Mouse (Mus musculus): Measurements from ENCODE around the gene Nmt1. TPM values are rescaled to one million over a fixed set of nuclear protein-coding genes. Genes with fewer than 3 reads are reported as not detected.

The Nmt1 gene
- 10 to 100 TPM; 44.4 to 52.7 (median 50.5) TPM for total RNA-seq (2022)

- DNase-seq (ENCODE audit: low spot score in 2 of 2): peak; percentile 89 to 91
Measured at GRCm38 (mm10) chr11:103028176-103028891, at the start of gene Nmt1, which contains the start of gene Dcakd. TSS of gene Nmt1 (plus strand) at chr11:103028190. TSS of gene Dcakd (minus strand) at chr11:103028333.

- no peak for DNase-seq (ENCODE audit: low spot score in 2 of 2)
Measured at GRCm38 (mm10) chr11:102981151-102981890, 46.7 kb upstream of the Nmt1 start.

GRCm38 (mm10) chr11:102984086-102984485, 43.9 kb upstream of the Nmt1 start:
- DNase-seq (ENCODE audit: low spot score in 2 of 2): no peak

GRCm38 (mm10) chr11:102984615-102985014, 43.4 kb upstream of the Nmt1 start:
- DNase-seq (ENCODE audit: low spot score in 2 of 2): no peak

GRCm38 (mm10) chr11:102985160-102985559, 42.8 kb upstream of the Nmt1 start:
- no peak for DNase-seq (ENCODE audit: low spot score in 2 of 2)

GRCm38 (mm10) chr11:102989641-102990151, 38.3 kb upstream of the Nmt1 start:
- no peak for DNase-seq (ENCODE audit: low spot score in 2 of 2)

- DNase-seq (ENCODE audit: low spot score in 2 of 2): peak in 1 of 2 experiments; percentile 28
Measured at GRCm38 (mm10) chr11:102990152-102990663, 37.8 kb upstream of the Nmt1 start.

- no peak for DNase-seq (ENCODE audit: low spot score in 2 of 2)
Measured at GRCm38 (mm10) chr11:102991681-102992080, 36.3 kb upstream of the Nmt1 start.

GRCm38 (mm10) chr11:102992940-102993339, 35.0 kb upstream of the Nmt1 start:
- peak in 1 of 2 experiments; percentile 36 for DNase-seq (ENCODE audit: low spot score in 2 of 2)

- no peak for DNase-seq (ENCODE audit: low spot score in 2 of 2)
Measured at GRCm38 (mm10) chr11:102993420-102994029, 34.5 kb upstream of the Nmt1 start.

GRCm38 (mm10) chr11:102994952-102995351, 33.0 kb upstream of the Nmt1 start:
- DNase-seq (ENCODE audit: low spot score in 2 of 2): no peak

GRCm38 (mm10) chr11:102996385-102996784, 31.6 kb upstream of the Nmt1 start:
- peak in 1 of 2 experiments; percentile 28 for DNase-seq (ENCODE audit: low spot score in 2 of 2)

GRCm38 (mm10) chr11:102996991-102997770, 30.8 kb upstream of the Nmt1 start:
- DNase-seq (ENCODE audit: low spot score in 2 of 2): no peak

GRCm38 (mm10) chr11:102998254-102998576, 29.8 kb upstream of the Nmt1 start:
- DNase-seq (ENCODE audit: low spot score in 2 of 2): no peak

GRCm38 (mm10) chr11:102998577-102999316, 29.2 kb upstream of the Nmt1 start:
- DNase-seq (ENCODE audit: low spot score in 2 of 2): no peak

GRCm38 (mm10) chr11:102999317-102999970, 28.5 kb upstream of the Nmt1 start:
- no peak for DNase-seq (ENCODE audit: low spot score in 2 of 2)

- DNase-seq (ENCODE audit: low spot score in 2 of 2): no peak
Measured at GRCm38 (mm10) chr11:103000111-103000510, 27.9 kb upstream of the Nmt1 start.

- DNase-seq (ENCODE audit: low spot score in 2 of 2): no peak
Measured at GRCm38 (mm10) chr11:103001063-103001462, 26.9 kb upstream of the Nmt1 start.

GRCm38 (mm10) chr11:103003210-103003609, 24.8 kb upstream of the Nmt1 start:
- DNase-seq (ENCODE audit: low spot score in 2 of 2): peak; percentile 59 to 74

- no peak for DNase-seq (ENCODE audit: low spot score in 2 of 2)
Measured at GRCm38 (mm10) chr11:103004852-103005251, 23.1 kb upstream of the Nmt1 start.

Measured in gastrocnemius, adult 8-10 months (tissue).